Mouse (Mus musculus) hindbrain, embryonic 16.5 days (tissue): ENCODE results near the gene Fopnl. TPM values are rescaled to one million over a fixed set of nuclear protein-coding genes. Genes with fewer than 3 reads are reported as not detected.

ENCODE experiments used
- ATAC-seq: fragments of 200-750 bp; cut with Nextera tagmentation; 2 replicates; pipeline ENCODE4 v1.8.0; 2017; ENCODE audit warnings: moderate TSS enrichment, moderate library complexity
- H3K27ac ChIP-seq: fragments of 300-500 bp; sonication (generic); 2 replicates; pipeline ENCODE4 v1.5.1; 2014; ENCODE audit warnings: low read depth, mild to moderate bottlenecking, control low read depth, low read length, moderate library complexity
- H3K27me3 ChIP-seq: fragments of 300-500 bp; sonication (generic); replicated peaks from 2 replicates; pipeline ENCODE4 v1.6.1; 2014; ENCODE audit warnings: low read length; ENCODE audit not compliant: control insufficient read depth, insufficient read depth
- H3K36me3 ChIP-seq: fragments of 300-500 bp; sonication (generic); 2 replicates; pipeline ENCODE4 v1.6.1; 2014; ENCODE audit warnings: mild to moderate bottlenecking, low read length, moderate library complexity, mixed read lengths; ENCODE audit not compliant: control insufficient read depth, insufficient read depth
- H3K4me1 ChIP-seq: fragments of 300-500 bp; sonication (generic); 2 replicates; pipeline ENCODE4 v1.6.1; 2014; ENCODE audit warnings: low read depth, low read length; ENCODE audit not compliant: control insufficient read depth, insufficient read depth
- H3K4me2 ChIP-seq: fragments of 300-500 bp; sonication (generic); 2 replicates; pipeline ENCODE4 v1.6.1; 2014; ENCODE audit warnings: mild to moderate bottlenecking, low read length, control low read depth, moderate library complexity
- H3K4me3 ChIP-seq: fragments of 300-500 bp; sonication (generic); 2 replicates; pipeline ENCODE4 v1.5.1; 2014; ENCODE audit warnings: mild to moderate bottlenecking, low read length, control low read depth, moderate library complexity
- H3K9ac ChIP-seq: fragments of 300-500 bp; sonication (generic); 2 replicates; pipeline ENCODE4 v1.6.1; 2014; ENCODE audit warnings: low read depth, mild to moderate bottlenecking, control low read depth, low read length, moderate library complexity
- H3K9me3 ChIP-seq: fragments of 300-500 bp; sonication (generic); 2 replicates; pipeline ENCODE4 v1.6.1; 2014; ENCODE audit warnings: mild to moderate bottlenecking, low read length, moderate library complexity; ENCODE audit not compliant: control insufficient read depth
- WGBS: fragments of 180-500 bp; shearing (Covaris S2); extraction: QIAGEN DNeasy Blood & Tissue Kit; methylation state at CpG from one replicate; pipeline ENCODE4 v1.1.7; 2014; 5-methylcytosine and 5-hydroxymethylcytosine counted together
- polyA plus RNA-seq: library from polyadenylated mRNA; unstranded; fragments of >200 nt; fragmentation: Nextera tagmentation; extraction: Ambion mirVana; gene quantifications from 2 replicates; pipeline ENCODE4 v1.2.1, GENCODE M21; 2015

Gene Fopnl
- polyA plus RNA-seq, 1 experiment from 2014 or later, result 195 TPM

- ATAC-seq, result no peak
- Histone ChIP-seq H3K4me3 (no peak overlapping the region), H3K27ac (no peak overlapping the region), H3K4me2 (no peak overlapping the region), H3K9ac (no peak overlapping the region), H3K4me1 (peaks cover 4% of the 10 kb centered on the region), H3K9me3 (no peaks in the 10 kb centered on the region), H3K27me3 (no peaks in the 10 kb centered on the region), H3K36me3 (no peaks in the 10 kb centered on the region)
- 80% methylated on average over 1 of the region's 1 CpGs for WGBS
Observed at GRCm38 (mm10) chr16:14358531-14358930, 41.3 kb upstream of the Fopnl start.

- Histone ChIP-seq H3K9me3 (no peaks in the 10 kb centered on the region), H3K4me1 (peaks cover 4% of the 10 kb centered on the region), H3K27me3 (no peaks in the 10 kb centered on the region), H3K27ac (no peak overlapping the region), H3K4me2 (no peak overlapping the region), H3K36me3 (no peaks in the 10 kb centered on the region), H3K9ac (no peak overlapping the region), H3K4me3 (no peak overlapping the region)
- ATAC-seq, result no peak
- WGBS, result 82% methylated on average over 2 of the region's 2 CpGs
Observed at GRCm38 (mm10) chr16:14357859-14358258, 40.7 kb upstream of the Fopnl start.

- Histone ChIP-seq H3K9me3 (no peaks in the 10 kb centered on the region), H3K4me3 (no peak overlapping the region), H3K4me1 (no peaks in the 10 kb centered on the region), H3K9ac (no peak overlapping the region), H3K4me2 (no peak overlapping the region), H3K36me3 (no peaks in the 10 kb centered on the region), H3K27ac (no peak overlapping the region), H3K27me3 (no peaks in the 10 kb centered on the region)
- ATAC-seq, result no peak
- WGBS, result 70% methylated on average over 5 of the region's 5 CpGs
Observed at GRCm38 (mm10) chr16:14352663-14353062, 35.5 kb upstream of the Fopnl start.

GRCm38 (mm10) chr16:14352234-14352633 lies 35.0 kb upstream of the Fopnl start:
- Histone ChIP-seq H3K4me2 (no peak overlapping the region), H3K27me3 (no peaks in the 10 kb centered on the region), H3K4me3 (no peak overlapping the region), H3K4me1 (no peaks in the 10 kb centered on the region), H3K36me3 (no peaks in the 10 kb centered on the region), H3K9me3 (no peaks in the 10 kb centered on the region), H3K9ac (no peak overlapping the region), H3K27ac (no peak overlapping the region)
- ATAC-seq, result no peak
- 86% methylated on average over 3 of the region's 3 CpGs for WGBS

- Histone ChIP-seq H3K4me2 (no peak overlapping the region), H3K9ac (no peak overlapping the region), H3K9me3 (no peaks in the 10 kb centered on the region), H3K36me3 (no peaks in the 10 kb centered on the region), H3K27me3 (no peaks in the 10 kb centered on the region), H3K27ac (no peak overlapping the region), H3K4me1 (no peaks in the 10 kb centered on the region), H3K4me3 (no peak overlapping the region)
- ATAC-seq, result no peak
Observed at GRCm38 (mm10) chr16:14351571-14351970, 34.4 kb upstream of the Fopnl start.

GRCm38 (mm10) chr16:14344967-14345366 lies 27.8 kb upstream of the Fopnl start:
- H3K9ac ChIP-seq, result no peak overlapping the region
- ATAC-seq, result no peak
- H3K36me3 ChIP-seq, result no peaks in the 10 kb centered on the region
- no peak overlapping the region for H3K4me3 ChIP-seq
- no peaks in the 10 kb centered on the region for H3K9me3 ChIP-seq
- H3K4me1 ChIP-seq, result no peaks in the 10 kb centered on the region
- no peak overlapping the region for H3K27ac ChIP-seq
- H3K27me3 ChIP-seq, result no peaks in the 10 kb centered on the region
- no peak overlapping the region for H3K4me2 ChIP-seq
- 72% methylated on average over 3 of the region's 3 CpGs for WGBS

- no peaks in the 10 kb centered on the region for H3K27me3 ChIP-seq
- no peak overlapping the region for H3K9ac ChIP-seq
- H3K36me3 ChIP-seq, result no peaks in the 10 kb centered on the region
- H3K9me3 ChIP-seq, result no peaks in the 10 kb centered on the region
- no peak overlapping the region for H3K4me2 ChIP-seq
- H3K4me1 ChIP-seq, result no peaks in the 10 kb centered on the region
- no peak overlapping the region for H3K4me3 ChIP-seq
- no peak for ATAC-seq
- 75% methylated on average over 1 of the region's 1 CpGs for WGBS
- no peak overlapping the region for H3K27ac ChIP-seq
Observed at GRCm38 (mm10) chr16:14328156-14328555, 11.0 kb upstream of the Fopnl start.

GRCm38 (mm10) chr16:14320494-14320893 lies 3.3 kb upstream of the Fopnl start:
- no peak for ATAC-seq
- H3K27ac ChIP-seq, result no peak overlapping the region
- no peaks in the 10 kb centered on the region for H3K9me3 ChIP-seq
- no peak overlapping the region for H3K9ac ChIP-seq
- no peaks in the 10 kb centered on the region for H3K36me3 ChIP-seq
- WGBS, result 72% methylated on average over 1 of the region's 1 CpGs
- peaks cover 12% of the 10 kb centered on the region for H3K4me1 ChIP-seq
- no peak overlapping the region for H3K4me3 ChIP-seq
- H3K4me2 ChIP-seq, result no peak overlapping the region
- H3K27me3 ChIP-seq, result no peaks in the 10 kb centered on the region

GRCm38 (mm10) chr16:14319681-14320080 lies 2.5 kb upstream of the Fopnl start:
- WGBS, result 83% methylated on average over 3 of the region's 3 CpGs
- H3K27ac ChIP-seq, result no peak overlapping the region
- no peak for ATAC-seq
- H3K4me1 ChIP-seq, result peaks cover 12% of the 10 kb centered on the region
- H3K36me3 ChIP-seq, result no peaks in the 10 kb centered on the region
- no peak overlapping the region for H3K9ac ChIP-seq
- H3K9me3 ChIP-seq, result no peaks in the 10 kb centered on the region
- no peak overlapping the region for H3K4me2 ChIP-seq
- no peak overlapping the region for H3K4me3 ChIP-seq
- no peaks in the 10 kb centered on the region for H3K27me3 ChIP-seq

- no peak overlapping the region for H3K4me3 ChIP-seq
- H3K9me3 ChIP-seq, result no peaks in the 10 kb centered on the region
- no peak overlapping the region for H3K9ac ChIP-seq
- H3K27me3 ChIP-seq, result no peaks in the 10 kb centered on the region
- no peak overlapping the region for H3K4me2 ChIP-seq
- H3K4me1 ChIP-seq, result peaks cover 12% of the 10 kb centered on the region
- H3K36me3 ChIP-seq, result peaks cover 19% of the 10 kb centered on the region
- 92% methylated on average over 7 of the region's 7 CpGs for WGBS
- no peak overlapping the region for H3K27ac ChIP-seq
- no peak for ATAC-seq
Observed at GRCm38 (mm10) chr16:14312914-14313313, 4.3 kb downstream of the Fopnl start.
